Mouse (Mus musculus): ENCODE measurements around the gene Fto. TPM values are rescaled to one million over a fixed set of nuclear protein-coding genes. Genes with fewer than 3 reads are reported as not detected.
A peak's percentile ranks its signal among the peaks of the same experiment; 100 is the strongest.

Fto gene
- polyA plus RNA-seq, 2 experiments: 10.0 to 15.6 TPM

- no peak for DNase-seq (ENCODE audit: low read depth in 3 of 3, low spot score in 3 of 3)
- Histone ChIP-seq H3K9ac (replicated peaks) (no peak overlapping the region), H3K4me2 (ENCODE audit: low read depth) (no peak overlapping the region), H3K36me3 (replicated peaks; ENCODE audit: control insufficient read depth, insufficient read depth, low read depth) (no peaks in the 10 kb centered on the region), H3K4me3 (ENCODE audit: insufficient read depth in 1 of 2, low read depth in 2 of 2, low read length in 2 of 2) (no peak overlapping the region), H3K27me3 (ENCODE audit: control insufficient read depth, insufficient read depth, low read length) (no peaks in the 10 kb centered on the region), H3K9me3 (ENCODE audit: control insufficient read depth, low read length) (no peaks in the 10 kb centered on the region), H3K4me1 (replicated peaks; ENCODE audit: control insufficient read depth in 2 of 2, insufficient read depth in 2 of 2, low read length in 1 of 2) (peaks cover 0 to 8% of the 10 kb centered on the region in 2 experiments; a peak in 2 of 4 replicates), H3K27ac (no peak overlapping the region)
- WGBS (ENCODE audit: insufficient replicate concordance): 35% methylated on average over 7 of the region's 7 CpGs
- TF ChIP-seq EP300 (IDR thresholded peaks at IDR 0.05; ENCODE audit: low read depth) (no peak), CTCF (IDR thresholded peaks at IDR 0.05; ENCODE audit: low read depth) (no peak)
- no peak for ATAC-seq (ENCODE audit: insufficient read depth)
Measured at GRCm38 (mm10) chr8:91507681-91508097, 194.4 kb downstream of the Fto start.

GRCm38 (mm10) chr8:91508284-91508683 lies 195.0 kb downstream of the Fto start:
- Histone ChIP-seq H3K36me3 (replicated peaks; ENCODE audit: control insufficient read depth, insufficient read depth, low read depth) (no peaks in the 10 kb centered on the region), H3K27ac (no peak overlapping the region), H3K27me3 (ENCODE audit: control insufficient read depth, insufficient read depth, low read length) (no peaks in the 10 kb centered on the region), H3K9me3 (ENCODE audit: control insufficient read depth, low read length) (no peaks in the 10 kb centered on the region), H3K4me1 (replicated peaks; ENCODE audit: control insufficient read depth in 2 of 2, insufficient read depth in 2 of 2, low read length in 1 of 2) (peaks cover 0 to 8% of the 10 kb centered on the region in 2 experiments; a peak in 2 of 4 replicates), H3K4me2 (ENCODE audit: low read depth) (no peak overlapping the region), H3K9ac (replicated peaks) (no peak overlapping the region), H3K4me3 (ENCODE audit: insufficient read depth in 1 of 2, low read depth in 2 of 2, low read length in 2 of 2) (no peak overlapping the region)
- WGBS (ENCODE audit: insufficient replicate concordance): 54% methylated on average over 4 of the region's 4 CpGs
- ATAC-seq (ENCODE audit: insufficient read depth): peak; percentile 15; the same call in 1 of the 2 replicates
- no peak for DNase-seq (ENCODE audit: low read depth in 3 of 3, low spot score in 3 of 3)
- TF ChIP-seq CTCF (IDR thresholded peaks at IDR 0.05; ENCODE audit: low read depth) (no peak), EP300 (IDR thresholded peaks at IDR 0.05; ENCODE audit: low read depth) (no peak)

- no peak for ATAC-seq (ENCODE audit: insufficient read depth)
- no peak overlapping the region for H3K4me2 ChIP-seq (ENCODE audit: low read depth)
- peaks cover 0 to 8% of the 10 kb centered on the region in 2 experiments; a peak in 2 of 4 replicates for H3K4me1 ChIP-seq (replicated peaks; ENCODE audit: control insufficient read depth in 2 of 2, insufficient read depth in 2 of 2, low read length in 1 of 2)
- no peak overlapping the region for H3K9ac ChIP-seq (replicated peaks)
- H3K4me3 ChIP-seq (ENCODE audit: insufficient read depth in 1 of 2, low read depth in 2 of 2, low read length in 2 of 2): no peak overlapping the region
- no peaks in the 10 kb centered on the region for H3K9me3 ChIP-seq (ENCODE audit: control insufficient read depth, low read length)
- no peak for TF ChIP-seq EP300 (IDR thresholded peaks at IDR 0.05; ENCODE audit: low read depth)
- TF ChIP-seq CTCF (IDR thresholded peaks at IDR 0.05; ENCODE audit: low read depth): no peak
- H3K27me3 ChIP-seq (ENCODE audit: control insufficient read depth, insufficient read depth, low read length): no peaks in the 10 kb centered on the region
- no peak for DNase-seq (ENCODE audit: low read depth in 3 of 3, low spot score in 3 of 3)
- 79% methylated on average over 8 of the region's 8 CpGs for WGBS (ENCODE audit: insufficient replicate concordance)
- no peaks in the 10 kb centered on the region for H3K36me3 ChIP-seq (replicated peaks; ENCODE audit: control insufficient read depth, insufficient read depth, low read depth)
- H3K27ac ChIP-seq: no peak overlapping the region
Measured at GRCm38 (mm10) chr8:91509206-91509899, 196.0 kb downstream of the Fto start.

GRCm38 (mm10) chr8:91509900-91510260 lies 196.6 kb downstream of the Fto start:
- no peaks in the 10 kb centered on the region for H3K27me3 ChIP-seq (ENCODE audit: control insufficient read depth, insufficient read depth, low read length)
- no peak for ATAC-seq (ENCODE audit: insufficient read depth)
- H3K4me3 ChIP-seq (ENCODE audit: insufficient read depth in 1 of 2, low read depth in 2 of 2, low read length in 2 of 2): no peak overlapping the region
- H3K9ac ChIP-seq (replicated peaks): no peak overlapping the region
- no peak for DNase-seq (ENCODE audit: low read depth in 3 of 3, low spot score in 3 of 3)
- no peak overlapping the region for H3K4me2 ChIP-seq (ENCODE audit: low read depth)
- WGBS (ENCODE audit: insufficient replicate concordance): 68% methylated on average over 6 of the region's 6 CpGs
- peaks cover 0 to 8% of the 10 kb centered on the region in 2 experiments; a peak in 2 of 4 replicates for H3K4me1 ChIP-seq (replicated peaks; ENCODE audit: control insufficient read depth in 2 of 2, insufficient read depth in 2 of 2, low read length in 1 of 2)
- no peak for TF ChIP-seq EP300 (IDR thresholded peaks at IDR 0.05; ENCODE audit: low read depth)
- no peak for TF ChIP-seq CTCF (IDR thresholded peaks at IDR 0.05; ENCODE audit: low read depth)
- no peak overlapping the region for H3K27ac ChIP-seq
- H3K36me3 ChIP-seq (replicated peaks; ENCODE audit: control insufficient read depth, insufficient read depth, low read depth): no peaks in the 10 kb centered on the region
- no peaks in the 10 kb centered on the region for H3K9me3 ChIP-seq (ENCODE audit: control insufficient read depth, low read length)

- DNase-seq (ENCODE audit: low read depth in 3 of 3, low spot score in 3 of 3): no peak
- WGBS (ENCODE audit: insufficient replicate concordance): 49% methylated on average over 5 of the region's 5 CpGs
- no peak for ATAC-seq (ENCODE audit: insufficient read depth)
Measured at GRCm38 (mm10) chr8:91510716-91511115, 197.4 kb downstream of the Fto start.

More at GRCm38 (mm10) chr8:91510716-91511115, 197.4 kb downstream of the Fto start:
- no peak for TF ChIP-seq EP300 (IDR thresholded peaks at IDR 0.05; ENCODE audit: low read depth)
- TF ChIP-seq CTCF (IDR thresholded peaks at IDR 0.05; ENCODE audit: low read depth): no peak
- no peaks in the 10 kb centered on the region for H3K27me3 ChIP-seq (ENCODE audit: control insufficient read depth, insufficient read depth, low read length)
- H3K4me1 ChIP-seq (replicated peaks; ENCODE audit: control insufficient read depth in 2 of 2, insufficient read depth in 2 of 2, low read length in 1 of 2): peaks cover 0 to 4% of the 10 kb centered on the region in 2 experiments; a peak in 2 of 4 replicates
- H3K4me3 ChIP-seq (ENCODE audit: insufficient read depth in 1 of 2, low read depth in 2 of 2, low read length in 2 of 2): no peak overlapping the region
- H3K9ac ChIP-seq (replicated peaks): no peak overlapping the region
- no peaks in the 10 kb centered on the region for H3K36me3 ChIP-seq (replicated peaks; ENCODE audit: control insufficient read depth, insufficient read depth, low read depth)
- H3K9me3 ChIP-seq (ENCODE audit: control insufficient read depth, low read length): no peaks in the 10 kb centered on the region
- no peak overlapping the region for H3K27ac ChIP-seq
- H3K4me2 ChIP-seq (ENCODE audit: low read depth): no peak overlapping the region

All from liver, embryonic 14.5 days (tissue).